Mouse (Mus musculus): ENCODE results near the gene Dph1.
A peak's percentile ranks its signal among the peaks of the same experiment; 100 is the strongest.

Gene Dph1

GRCm38 (mm10) chr11:75173095-75173798 is 17.8 kb downstream of the Dph1 start:
- DNase-seq, result peak; percentile 92 to 94

GRCm38 (mm10) chr11:75172151-75173094 is 18.6 kb downstream of the Dph1 start:
- peak; percentile 42 to 69 for DNase-seq

GRCm38 (mm10) chr11:75171186-75171865 is 19.7 kb downstream of the Dph1 start:
- peak in 1 of 2 experiments; percentile 56 for DNase-seq

- peak; percentile 98 for DNase-seq
Measured at GRCm38 (mm10) chr11:75170136-75170751, 20.8 kb downstream of the Dph1 start.

DNA sequence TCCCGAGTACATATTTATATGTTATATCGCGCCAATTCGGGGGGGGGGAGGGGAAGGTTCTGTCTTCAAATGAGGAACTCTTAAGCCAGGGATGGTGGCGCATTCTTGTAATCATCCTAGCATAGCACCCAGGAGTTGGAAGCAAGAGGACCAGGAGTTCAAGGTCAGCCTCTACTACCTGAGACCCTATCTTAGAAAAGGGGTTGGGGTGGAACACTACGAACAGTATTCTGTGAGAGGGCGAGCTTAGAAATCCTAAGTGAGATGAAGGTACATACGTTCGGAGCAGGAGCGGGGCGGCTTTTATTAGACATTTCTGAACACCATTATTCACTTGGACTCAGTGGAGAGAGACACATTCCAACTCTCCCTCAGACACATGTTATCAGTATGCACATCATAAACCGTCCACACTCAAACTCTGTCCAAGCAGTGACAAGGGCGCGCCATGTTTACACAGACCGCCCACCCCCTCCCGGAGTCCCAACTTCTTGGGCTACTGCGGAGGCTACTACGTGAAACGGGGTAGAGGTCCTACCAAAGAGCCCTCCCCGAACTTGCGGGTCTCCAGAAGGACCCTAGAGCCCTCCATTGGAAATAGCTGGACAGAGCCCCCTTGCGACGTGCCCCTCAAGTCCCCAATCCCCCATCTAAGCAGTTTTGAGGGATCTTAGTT is 21.5 kb downstream of the Dph1 start, which contains the start of gene Hic1:
Gene Hic1, minus strand, starts transcription at position 115 of the 676 bp plus-strand sequence.
- DNase-seq, result peak; percentile 33 to 53

- DNase-seq, result peak; percentile 84 to 90
Measured at GRCm38 (mm10) chr11:75168590-75169361, 22.3 kb downstream of the Dph1 start.

DNA sequence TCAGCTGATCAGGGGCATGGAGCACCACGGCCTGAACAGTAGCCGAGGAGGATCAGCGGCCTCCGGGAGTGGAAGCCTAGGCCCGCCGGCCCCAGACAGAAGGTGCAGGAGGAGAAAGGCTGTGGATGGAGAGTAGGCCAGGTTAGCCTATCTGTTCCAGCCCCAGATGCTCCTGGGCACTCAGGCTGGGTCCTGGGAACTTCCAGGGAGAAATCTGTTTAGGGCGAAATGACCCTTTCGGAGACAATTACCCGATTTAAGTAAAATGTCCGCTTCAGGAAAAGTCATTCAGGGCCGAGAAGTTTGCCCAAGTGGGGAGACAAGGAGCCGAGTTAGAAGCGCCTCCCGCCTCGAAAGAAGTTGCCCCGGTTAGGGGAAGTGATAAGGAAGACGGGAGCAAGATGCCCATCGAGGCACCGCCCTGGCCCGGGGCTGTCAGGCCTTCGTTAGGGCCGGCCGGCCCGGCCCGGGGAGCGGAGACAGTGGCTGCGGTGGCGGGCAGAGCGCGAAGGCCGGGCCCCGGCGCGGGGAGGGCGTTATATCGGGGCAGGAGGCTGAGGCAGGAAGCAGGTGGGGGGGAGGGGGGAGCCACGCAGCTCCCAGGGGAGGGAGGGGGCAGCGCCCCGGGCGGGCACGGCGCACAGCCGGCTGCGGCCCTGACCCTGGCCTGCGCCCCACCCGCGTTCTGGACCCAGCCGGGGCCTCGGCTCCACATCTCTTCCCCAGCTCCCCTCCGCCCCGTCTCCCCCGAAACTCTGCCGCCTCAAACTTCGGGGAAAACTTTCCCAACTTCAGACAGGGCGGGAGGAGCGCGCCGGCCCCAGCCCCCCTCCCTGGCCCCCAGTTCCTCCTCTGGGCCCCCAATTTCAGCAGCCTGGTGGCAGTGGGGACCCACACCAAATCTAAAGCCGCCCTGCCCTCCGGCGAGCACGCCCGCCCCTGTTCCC is 23.1 kb downstream of the Dph1 start:
- peak in 1 of 2 experiments; percentile 48 for DNase-seq

- DNase-seq, result peak; percentile 50 to 55
Measured at GRCm38 (mm10) chr11:75166861-75167642, 24.0 kb downstream of the Dph1 start.

DNA sequence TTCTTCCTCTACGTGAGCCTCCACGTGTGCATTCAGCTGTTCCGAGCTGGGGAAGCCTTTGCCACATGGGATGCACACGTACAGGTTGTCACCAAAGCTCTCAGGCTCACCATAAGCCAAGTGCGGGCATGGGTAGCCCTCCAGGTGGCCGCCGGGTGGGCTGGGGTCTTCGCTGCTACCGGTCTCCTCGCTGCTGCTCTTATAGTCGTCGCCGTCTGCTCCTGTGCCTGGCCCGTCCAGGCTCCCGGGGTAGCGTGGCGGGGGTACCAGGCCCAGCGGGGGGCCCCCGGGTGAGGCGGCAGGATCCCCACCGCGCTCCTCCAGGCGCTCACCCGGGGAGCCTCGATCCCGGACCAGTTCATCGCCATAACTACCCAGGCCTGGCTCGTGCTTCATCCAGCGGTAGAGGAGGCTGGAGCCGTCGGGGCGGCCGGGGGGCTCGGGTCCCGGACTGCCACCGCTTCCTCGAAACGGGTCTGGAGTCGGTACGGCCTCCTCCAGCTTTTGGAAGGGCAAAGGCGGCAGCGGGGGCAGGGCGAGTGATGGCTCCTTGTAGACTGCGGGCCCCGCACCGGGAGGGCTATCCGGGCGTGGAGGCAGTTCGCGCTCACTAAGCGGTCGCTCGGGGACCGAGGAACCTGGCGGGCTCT is 24.7 kb downstream of the Dph1 start:
- DNase-seq, result peak in 1 of 2 experiments; percentile 44

- peak; percentile 73 to 78 for DNase-seq
Measured at GRCm38 (mm10) chr11:75165441-75166192, 25.4 kb downstream of the Dph1 start.

- no peak for DNase-seq
Measured at GRCm38 (mm10) chr11:75164750-75165149, 26.3 kb downstream of the Dph1 start.

DNA sequence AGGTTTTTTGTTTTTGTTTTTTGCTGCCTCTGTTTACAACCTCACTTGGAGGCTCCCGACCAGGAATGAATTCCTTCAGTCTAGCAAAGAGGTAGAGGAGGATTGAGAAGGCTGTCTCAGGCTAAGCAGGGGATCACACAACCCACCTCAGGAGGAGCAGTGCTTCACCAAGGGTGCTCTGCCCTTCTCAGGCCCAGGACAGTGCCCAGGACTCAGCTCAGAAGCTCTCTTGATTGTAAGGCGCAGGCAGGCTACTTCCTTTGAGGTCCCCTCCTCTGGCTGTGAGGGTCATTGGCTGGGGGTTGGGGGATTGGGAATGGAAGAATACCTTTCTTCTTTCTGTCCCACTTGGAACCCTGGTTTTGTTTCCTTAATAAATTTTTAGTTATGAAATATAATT is 27.0 kb downstream of the Dph1 start:
- DNase-seq, result no peak

DNA sequence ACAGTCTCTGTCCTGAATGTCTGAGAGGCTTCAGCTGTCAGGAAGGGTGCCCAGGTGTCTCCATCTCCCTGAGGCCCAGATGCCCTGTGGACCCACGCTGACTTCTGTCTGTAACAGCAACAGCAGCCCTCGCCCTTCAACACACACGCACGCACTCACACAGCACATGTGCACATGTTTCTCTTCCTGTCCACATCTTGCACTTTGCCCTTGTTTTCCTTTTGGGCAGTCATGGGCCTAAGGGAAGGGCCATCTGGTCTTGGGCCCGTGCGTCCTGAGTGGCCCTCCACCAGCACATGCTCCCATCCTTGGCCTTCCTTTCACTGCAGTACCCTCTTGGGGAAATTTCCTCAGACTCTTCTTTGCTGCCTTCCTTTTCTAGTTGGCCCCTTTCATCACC is 27.7 kb downstream of the Dph1 start:
- no peak for DNase-seq

- DNase-seq, result no peak
Measured at GRCm38 (mm10) chr11:75162591-75163080, 28.4 kb downstream of the Dph1 start.

DNA sequence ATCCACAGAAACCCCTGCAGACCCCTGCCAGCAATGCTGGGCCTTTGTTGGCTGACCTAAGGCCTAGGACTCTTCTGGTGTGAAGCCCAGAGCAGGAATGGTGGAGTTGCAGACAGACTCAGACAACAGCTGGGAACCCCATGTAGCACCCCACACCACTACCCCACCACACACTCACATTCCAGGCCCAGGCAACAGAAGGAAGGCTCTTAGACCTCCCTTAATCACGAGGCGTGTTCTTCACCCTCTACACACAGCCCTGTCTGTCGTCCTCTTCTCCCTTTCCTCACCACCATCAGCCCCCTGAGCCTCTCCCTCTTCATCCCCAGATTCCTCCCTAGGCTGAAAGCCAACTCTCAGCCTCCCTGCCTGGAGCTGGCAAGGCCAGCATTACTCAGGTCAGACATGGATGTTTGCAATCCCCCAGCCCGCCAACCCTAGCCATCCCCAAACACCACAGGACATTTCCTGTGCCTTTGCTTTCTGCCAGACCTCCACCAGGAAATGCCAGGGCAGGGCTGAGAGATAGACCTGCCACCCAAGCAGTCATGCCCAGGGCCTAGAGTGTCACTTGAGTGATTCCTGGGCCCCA is 29.5 kb downstream of the Dph1 start:
- DNase-seq, result peak in 1 of 2 experiments; percentile 53

DNA sequence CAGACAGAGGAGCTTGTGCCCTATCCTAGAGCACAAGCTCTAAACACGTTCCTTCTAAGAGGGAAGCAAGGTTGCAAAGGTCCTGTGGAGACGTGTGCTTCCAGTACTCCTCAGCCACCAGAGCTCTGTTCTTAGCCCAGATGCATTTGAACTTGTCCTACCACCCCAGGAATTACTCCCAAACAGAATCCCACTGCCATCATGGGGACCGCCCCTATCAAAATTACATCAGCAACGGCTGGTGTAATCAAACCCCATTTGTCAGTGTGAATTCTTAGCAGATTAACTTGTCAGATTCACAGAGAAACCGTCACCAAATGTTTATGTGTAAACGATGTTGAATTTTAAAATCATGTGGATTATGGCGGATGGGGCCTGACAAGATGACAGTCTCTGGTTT is 30.1 kb downstream of the Dph1 start:
- DNase-seq, result no peak

- no peak for DNase-seq
Measured at GRCm38 (mm10) chr11:75159564-75159963, 31.5 kb downstream of the Dph1 start.

All from cerebellum, postnatal 25 days (tissue).